Mouse (Mus musculus) lung, postnatal 10 days (tissue): ENCODE measurements around the gene Ephx4.
"Not testable (repeated sequence)": the region's sequence is repeated elsewhere in the genome, so short reads cannot be mapped to it uniquely, and the experiment has no call there.

Source experiments
- DNase-seq: peaks from one replicate; pipeline ENCODE4 v3.0.0; 2021

The Ephx4 gene

DNA sequence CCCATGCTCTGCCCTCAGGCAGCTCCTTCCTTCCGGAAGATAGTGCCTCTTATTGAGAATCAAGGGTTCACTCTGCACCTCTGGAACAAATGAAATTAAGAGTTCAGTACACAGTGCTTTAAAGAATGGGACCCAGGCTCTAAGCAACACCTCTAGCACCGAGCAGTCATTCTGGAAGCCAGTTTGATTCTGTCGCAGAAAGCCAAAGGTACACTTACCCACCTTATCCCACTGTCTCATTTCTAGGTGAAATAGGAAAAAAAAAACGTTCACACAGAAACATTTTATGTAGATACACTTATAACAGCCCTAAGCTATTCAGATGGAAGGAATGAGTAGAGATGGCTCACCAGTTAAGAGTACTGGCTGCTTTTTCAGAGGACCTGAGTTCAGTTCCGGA is at the start of gene Ephx4:
Gene Ephx4 (plus strand): TSS at position 301 of the 400 bp plus-strand sequence.
- no peak for DNase-seq

DNA sequence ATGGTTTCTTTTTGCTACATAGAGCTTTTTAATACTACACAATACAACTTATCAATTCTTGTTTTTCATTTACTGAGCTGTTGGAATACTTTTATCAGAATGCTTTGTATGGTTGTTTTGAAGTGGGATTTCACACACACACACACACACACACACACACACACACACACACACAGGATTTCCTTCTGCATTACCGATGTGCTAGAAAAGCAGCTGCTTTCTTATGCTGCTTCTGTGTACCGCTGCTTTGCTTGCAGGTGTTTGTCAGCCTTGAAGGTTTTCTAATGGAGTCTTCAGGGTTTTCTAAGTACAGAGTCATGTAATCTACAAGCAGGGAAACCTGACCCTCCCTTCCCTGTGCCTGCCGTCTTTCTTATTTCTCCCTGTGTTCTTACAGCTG is 48.6 kb upstream of the Ephx4 start:
- DNase-seq: no peak

DNA sequence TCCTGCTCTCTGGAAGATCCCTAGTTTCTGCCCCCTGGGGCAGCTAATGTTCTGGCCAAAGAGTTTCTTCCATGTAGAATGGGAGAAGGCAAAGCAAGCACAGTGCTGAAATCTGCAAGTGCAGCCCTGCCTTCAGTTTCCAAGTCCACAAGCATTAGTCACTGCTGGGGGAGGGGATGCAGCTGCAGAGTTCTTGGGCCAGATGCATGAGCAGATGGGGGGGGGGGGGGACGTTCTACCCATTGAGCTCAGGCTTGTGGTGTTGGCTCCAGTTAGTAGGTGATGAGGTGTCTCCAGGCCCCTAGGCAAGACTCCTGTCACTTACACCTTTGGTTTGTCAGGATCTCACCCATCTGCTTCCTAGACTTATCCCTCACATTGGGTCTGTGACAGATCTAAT is 46.7 kb upstream of the Ephx4 start:
- peak; percentile 47 for DNase-seq

DNA sequence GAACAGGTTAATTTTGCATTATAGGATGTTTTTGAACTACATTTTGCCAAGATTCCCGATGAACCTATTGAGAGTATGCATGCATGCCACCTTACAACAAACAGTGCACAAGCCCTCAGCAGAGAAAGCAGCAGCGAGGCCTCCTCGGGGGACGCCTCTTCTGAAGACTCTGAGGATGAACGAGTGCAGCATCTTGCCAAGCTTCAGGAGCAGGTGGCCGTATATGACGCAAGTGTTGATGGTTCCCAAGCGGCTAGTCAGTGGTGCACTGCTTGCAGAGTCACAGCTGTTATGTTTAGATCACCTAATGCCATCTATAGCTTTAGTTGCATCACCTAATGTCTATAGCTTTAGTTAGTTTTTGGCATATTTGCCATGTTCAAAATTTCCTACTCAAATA is 44.8 kb upstream of the Ephx4 start:
- DNase-seq: no peak

DNA sequence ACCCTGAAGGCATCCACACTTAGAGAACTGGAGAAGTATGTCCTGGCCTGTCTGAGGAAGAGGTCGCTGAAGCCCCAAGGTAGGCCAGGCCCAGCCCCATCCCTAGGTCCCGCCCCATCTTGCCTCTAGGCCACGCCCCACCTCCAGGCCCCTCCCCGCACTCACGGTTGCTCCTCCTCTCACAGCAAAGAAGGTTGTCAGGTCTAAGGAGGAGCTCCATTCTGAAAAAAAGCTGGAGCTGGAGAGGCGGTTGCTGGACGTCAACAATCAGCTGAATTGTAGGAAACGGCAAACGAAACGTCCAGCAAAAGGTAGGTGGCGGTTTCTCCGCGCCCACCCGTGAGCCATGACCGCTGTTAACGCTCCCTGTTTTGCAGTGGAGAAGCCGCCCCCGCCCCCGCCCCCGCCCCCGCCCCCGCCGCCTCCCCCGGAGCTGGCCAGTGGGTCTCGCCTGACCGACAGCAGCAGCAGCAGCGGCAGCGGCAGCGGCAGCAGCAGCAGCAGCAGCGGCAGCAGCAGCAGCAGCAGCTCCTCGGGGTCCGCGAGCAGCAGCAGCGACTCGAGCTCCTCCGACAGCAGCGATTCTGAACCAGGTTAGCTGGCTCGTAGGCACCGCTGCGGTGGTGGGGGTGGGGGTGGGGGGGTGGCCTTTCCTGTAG is 43.0 kb upstream of the Ephx4 start:
- peak; percentile 94 for DNase-seq

DNA sequence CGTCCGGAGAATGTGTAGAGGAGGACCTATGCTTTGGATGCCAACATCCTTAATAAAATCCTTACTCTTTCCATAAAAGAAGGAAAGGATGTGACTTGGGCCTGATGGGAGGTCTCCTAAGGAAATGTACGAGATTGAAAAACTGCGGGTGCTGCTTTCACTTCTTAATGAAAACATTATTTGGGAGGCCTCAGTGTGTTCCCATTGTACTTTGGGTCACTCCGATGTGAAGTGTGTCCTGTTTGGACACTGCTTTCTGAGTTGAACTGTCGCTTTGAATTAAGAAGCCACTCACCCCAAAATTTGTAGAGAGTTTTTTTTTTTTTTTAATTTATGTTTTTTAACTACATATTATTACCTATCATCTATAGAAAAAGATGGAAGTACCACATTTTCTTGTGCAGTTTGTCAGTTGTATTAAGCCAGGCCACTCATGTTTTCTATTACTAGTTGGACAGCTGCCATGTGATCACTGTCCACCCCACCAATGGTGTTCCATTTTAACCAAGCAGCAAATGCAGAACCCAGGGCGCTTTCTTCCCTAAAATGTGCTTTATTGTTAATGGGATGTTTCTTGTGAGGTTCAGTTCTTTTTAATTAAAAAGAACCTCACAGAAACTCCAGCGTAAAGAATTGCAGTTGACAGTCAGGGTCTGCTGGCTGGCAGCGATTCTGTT is 42.3 kb upstream of the Ephx4 start:
- no peak for DNase-seq

DNA sequence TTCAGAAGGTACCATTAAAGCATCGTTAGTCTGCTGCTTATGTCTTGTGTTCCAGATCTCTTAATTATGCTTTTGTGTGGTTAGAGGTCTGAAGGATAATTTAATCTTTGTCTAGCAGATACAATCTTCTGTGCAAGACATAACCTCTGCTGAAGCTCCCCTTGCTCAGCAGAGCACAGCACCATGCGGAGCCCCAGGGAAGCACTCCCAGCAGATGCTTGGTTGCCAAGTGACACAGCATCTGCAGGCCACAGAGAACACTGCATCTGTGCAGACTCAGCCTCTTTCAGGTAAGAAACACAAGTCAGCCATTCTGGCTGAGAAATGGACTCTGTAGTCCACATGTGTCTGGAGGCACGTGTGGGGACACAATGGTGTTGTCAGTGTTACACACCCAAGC is 32.5 kb upstream of the Ephx4 start:
- DNase-seq: no peak

DNA sequence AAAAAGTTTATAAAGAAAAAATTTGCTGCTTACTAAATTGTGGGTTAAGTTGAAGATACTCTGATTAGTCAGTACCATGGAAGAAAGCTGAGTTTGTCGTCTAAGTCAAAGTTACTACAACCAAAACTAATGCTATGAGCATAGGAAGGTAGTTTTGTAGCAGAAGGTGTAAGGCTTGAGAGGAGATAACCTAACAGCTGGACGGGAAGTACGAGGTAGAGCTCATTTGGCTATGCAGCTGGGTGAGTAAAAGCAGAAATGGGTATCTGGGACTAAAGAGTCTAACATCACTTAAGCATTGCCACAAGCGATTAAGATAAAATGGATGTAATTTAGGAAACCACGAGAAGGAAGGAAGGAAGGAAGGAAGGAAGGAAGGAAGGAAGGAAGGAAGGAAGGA is 31.2 kb upstream of the Ephx4 start:
- DNase-seq: no peak

DNA sequence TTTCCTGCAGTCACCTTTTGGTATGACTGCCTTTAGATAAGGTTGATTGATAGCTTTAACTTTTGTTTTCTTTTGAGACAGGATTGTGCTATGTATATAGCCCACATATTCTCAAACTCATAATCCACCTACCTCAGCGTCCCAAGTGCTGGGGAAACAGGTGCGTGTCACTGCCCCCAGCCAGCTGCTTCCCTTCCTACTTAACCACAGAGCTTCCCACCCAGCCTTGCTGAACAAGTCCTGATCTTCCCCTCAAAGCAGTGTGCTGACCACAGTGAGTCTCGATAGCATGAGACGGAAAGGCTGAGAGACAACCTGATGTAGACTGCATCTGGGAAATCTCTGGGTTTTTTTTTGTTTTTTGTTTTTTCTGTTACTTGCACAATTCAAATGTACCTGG is 29.3 kb upstream of the Ephx4 start:
- no peak for DNase-seq

DNA sequence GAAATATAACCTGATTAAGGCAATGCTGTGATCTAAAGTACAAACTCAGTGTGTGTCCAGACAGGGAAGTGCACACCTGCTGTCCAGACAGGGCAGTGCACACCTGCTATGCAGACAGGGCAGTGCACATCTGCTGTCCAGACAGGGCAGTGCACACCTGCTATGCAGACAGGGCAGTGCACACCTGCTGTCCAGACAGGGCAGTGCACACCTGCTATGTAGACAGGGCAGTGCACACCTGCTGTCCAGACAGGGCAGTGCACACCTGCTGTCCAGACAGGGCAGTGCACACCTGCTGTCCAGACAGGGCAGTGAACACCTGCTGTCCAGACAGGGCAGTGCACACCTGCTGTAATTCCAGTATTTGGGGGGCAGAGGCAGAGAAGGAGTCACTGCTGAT is 16.1 kb upstream of the Ephx4 start:
- not testable (repeated sequence) for DNase-seq

DNA sequence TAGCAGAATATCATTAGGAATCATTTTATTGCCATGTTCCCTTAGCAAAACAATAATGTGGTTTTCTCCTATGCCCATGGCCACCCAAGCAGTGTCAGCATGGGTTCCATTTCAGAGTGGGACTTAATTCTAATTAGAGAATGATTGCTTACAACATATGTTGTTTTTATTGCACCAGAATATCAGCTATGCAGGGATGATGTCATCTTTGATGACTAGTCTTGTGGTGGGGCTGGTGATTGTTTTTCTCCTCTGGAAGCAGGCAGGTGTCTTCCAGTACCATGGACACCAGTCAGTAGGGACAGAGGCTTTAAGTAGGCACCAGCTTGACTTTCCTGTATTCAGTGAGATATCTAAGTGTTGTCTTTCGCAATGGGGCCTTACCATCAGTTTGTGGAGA is 14.7 kb upstream of the Ephx4 start:
- DNase-seq: no peak

DNA sequence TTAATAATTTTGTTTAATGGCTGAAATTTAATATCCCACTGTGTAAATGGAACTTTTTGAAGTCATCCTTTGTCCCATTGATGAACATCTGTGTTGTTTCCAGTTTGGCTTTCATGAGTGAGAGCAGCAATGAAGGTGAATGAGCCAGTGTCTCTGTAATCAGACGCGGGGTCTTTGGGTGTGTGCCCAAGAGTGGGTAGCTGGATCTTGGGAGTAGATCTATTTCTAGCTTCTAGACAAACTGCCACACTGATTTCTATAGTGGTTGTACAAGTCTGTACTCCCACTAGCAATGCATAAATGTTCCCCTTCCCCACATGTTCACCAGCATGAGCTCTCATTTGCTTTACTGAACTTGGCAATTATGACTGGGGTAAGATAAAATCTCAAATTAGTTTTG is 13.2 kb upstream of the Ephx4 start:
- no peak for DNase-seq

DNA sequence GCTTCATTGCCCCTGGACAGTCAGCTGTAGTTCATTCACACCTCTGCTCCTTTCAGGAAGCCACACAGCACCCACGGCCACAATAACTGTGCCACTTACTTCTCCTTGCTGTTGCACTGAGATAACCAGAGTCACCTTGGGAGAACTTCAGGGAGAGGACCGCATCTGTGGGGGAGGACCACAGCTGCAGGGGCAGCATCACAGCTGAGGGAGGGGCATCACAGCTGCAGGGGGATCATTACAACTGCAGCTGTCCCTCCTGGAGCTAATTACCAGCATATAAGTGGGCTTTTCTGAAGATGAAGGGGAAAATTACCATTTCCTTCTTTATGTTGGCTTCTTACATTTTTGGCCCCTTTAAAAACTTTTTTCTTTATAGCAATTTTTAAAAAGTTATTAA is 8.1 kb upstream of the Ephx4 start:
- no peak for DNase-seq

DNA sequence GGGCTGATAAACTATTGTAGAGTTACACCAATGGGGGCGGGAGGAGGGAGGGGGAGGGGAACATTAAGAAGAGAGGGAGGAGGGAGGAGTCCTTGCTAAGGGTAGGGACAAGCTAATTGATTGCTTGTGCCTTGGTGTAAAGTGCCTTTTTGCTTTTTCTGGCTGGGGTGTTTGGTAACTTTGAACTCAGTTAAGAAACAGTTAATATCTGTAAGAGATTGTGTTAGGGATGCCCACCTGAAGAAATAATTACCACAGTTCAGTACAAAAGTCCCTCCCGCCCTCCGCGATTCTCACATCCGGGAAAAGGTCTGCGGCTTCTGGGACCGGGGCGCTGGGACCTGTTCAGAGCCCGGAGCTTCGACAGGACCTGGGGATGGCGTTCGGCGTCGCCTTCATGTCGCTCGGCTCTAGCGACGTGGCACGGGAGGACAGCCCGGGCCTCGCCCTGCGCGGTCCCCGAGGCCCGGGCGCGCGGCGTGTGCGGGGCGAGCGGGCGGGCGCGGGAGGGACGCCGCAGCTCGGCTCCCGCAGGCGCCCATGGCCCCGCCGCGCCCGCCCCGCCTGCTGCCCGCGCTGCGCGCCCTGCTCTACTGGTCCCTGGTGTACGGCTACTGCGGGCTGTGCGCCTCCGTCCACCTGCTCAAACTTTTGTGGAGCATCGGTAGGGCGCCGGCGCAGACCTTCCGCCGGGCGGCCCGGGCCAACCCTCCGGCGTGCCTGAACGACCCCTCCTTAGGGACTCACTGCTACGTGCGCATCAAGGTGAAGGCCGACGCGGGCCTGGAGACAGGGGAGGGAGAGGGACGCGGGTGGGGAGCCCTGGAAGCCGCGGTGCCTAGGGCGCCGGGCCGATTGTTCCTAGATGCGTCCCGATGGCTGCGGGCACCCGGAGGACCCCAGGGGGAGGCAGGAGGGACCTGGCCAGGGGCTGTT is 743 bp downstream of the Ephx4 start:
- DNase-seq: no peak

DNA sequence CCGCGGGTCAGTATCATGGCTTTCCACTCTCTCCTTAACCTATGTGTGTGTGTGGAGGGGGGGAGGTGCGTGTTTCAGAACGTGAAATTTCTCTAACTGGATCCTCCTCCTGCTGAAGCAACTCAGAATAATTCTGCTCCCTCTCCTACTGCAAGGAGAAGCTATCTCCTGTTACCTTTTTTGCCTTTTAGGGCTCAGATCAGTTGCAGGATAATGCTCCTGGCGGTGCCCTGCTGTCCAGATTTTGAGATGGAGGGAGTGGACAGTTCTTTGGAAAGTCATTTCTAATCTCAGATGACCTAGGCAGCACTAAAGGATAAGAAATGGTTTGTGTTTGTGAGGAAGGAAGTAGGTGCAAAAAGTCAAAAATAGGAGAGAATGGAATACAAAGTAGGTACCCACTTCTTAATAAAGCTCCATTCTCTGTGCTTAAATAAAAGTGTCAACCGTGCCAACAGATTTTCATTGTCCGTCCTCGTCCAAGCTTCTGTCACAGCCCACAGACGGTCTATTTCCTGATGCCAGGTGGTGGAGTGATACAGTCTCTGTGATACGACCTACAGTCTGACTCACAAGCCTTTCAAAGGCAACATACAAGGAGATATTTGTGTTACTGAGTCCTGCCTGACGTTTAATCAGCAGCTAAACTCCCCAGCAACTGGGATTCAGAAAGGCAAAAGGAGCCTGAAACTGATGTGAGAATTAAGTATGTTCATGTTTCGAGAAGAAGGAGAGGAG is 1.6 kb downstream of the Ephx4 start:
- no peak for DNase-seq

DNA sequence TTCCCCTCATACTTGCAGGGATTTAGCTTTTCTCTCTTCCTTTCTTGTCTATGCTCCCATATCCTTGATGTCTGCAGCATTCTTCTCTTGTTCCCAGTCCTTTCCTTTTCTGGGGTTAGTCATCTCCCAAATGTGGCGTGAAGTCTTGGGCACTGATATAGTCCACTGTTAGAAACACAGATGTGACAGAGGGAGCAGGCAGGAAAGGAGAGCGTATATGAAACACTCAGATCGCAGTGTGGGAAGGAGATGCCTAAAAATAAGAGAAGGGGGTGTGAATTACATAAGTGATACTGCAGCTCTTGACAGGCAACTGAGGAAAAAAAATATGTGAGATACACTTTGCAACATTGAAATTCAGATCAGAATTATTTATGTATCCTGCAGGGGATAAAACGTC is 2.8 kb downstream of the Ephx4 start:
- DNase-seq: no peak

DNA sequence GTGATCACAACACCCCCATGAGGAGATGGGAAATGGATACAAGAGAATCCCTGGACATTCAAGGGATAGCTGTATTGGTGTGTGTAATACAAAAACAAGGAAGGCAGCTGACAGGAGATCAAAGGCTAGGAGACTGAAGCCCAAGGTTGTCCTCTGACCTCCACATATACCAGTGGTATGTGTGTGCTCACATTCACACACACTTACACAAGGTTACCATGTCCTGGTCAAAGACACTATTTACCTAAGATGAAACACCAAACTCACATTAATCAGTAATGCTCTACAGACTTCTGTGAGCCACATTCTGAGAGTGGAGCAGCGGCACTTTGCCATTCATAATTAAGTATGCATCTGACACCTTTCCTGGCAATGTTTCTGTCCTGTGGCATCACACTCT is 7.8 kb downstream of the Ephx4 start:
- DNase-seq: no peak

DNA sequence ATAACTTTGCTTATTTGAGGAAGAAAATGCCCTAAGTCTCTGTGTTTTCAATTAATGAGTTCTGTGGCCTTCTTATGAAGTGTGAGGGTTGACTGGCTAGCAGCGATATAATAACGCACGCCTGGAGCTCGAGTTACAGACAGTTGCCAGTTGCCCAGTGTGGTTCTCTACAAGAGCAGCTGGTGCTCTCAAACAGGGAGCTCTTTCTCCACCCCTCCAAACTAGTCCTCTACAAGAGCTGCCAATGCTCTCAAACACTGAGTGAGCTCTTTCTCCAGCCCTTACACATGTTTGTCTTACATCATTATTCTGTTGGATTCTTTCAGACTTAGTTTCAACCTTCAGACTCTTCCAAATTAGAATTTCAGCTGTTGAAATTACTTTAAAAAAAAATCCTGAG is 8.8 kb downstream of the Ephx4 start:
- peak; percentile 19 for DNase-seq

DNA sequence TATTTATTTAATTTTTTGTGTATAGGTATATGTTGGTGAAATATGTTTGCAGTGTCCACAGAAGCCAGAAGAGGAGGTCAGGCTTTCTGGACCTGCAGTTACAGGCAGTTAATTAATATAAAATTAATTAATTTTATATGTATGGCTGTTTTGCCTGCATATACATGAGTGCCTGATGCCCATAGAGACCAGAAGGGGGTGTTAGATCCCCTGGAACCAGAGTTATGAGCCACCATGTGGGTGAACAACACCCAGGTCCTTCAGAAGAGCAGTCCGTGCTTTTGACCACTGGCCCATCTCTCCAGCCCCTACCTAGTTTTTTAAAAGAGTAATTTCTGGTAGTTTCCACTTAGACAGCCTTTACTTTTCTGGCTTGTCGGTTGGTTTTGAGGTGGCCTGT is 9.7 kb downstream of the Ephx4 start:
- no peak for DNase-seq

DNA sequence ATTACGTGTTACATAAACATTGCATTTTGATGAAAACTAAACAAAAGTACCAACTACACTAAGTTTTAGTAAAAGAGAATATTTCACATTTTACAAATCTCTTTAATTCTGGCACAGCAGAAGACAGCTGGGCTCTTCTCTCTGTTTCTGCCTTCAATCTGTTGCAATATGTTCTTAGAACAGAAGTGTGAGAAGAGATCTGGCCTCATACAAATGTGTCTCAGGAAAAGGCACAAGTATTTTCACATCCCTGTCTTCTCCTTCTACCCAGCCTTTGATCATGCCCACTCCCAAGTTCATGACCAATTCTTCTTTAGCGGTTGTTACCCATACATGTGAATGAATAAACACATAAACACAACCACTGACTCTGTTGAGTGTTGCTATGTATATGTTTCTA is 12.6 kb downstream of the Ephx4 start:
- no peak for DNase-seq

DNA sequence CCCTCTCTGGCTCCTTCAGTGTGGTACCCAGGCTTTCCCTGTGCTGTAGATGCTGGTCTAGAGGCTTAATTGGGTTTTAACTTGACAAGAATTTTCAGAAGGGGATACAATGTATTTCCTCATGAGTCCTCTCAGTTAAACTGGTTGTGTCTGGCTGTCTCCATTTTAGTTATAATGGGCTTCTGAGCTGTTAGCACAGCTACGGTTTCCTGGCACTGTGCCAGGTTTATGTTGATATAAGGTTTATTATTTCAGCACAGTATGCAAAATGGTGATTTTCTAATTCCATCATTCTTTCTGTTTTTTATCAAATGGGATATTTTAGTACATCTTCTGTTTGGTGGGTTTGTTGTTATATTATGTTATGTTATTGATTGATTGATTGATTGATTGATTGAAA is 19.1 kb downstream of the Ephx4 start:
- DNase-seq: no peak

DNA sequence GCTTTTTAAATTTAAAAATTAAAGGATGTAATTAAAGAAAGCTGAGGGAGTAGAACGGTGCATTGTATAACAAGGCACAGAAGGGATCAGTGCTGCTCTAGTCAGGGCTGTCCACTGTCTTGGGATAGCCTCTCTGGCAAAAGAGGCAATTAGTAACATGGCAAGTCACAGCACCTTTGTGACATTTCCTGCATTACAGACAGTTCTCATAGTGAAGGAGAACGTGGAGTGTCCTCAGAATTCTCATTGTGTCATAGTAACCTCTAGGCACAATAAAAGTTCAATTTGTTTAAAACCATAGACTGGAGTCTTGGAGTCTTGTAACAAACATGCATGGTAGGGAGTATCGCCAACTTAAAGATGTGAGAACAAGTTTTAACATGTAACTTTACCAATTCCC is 28.7 kb downstream of the Ephx4 start, which contains the start of gene Lpcat2b:
Gene Lpcat2b (plus strand): TSS at position 301 of the 400 bp plus-strand sequence.
- no peak for DNase-seq

DNA sequence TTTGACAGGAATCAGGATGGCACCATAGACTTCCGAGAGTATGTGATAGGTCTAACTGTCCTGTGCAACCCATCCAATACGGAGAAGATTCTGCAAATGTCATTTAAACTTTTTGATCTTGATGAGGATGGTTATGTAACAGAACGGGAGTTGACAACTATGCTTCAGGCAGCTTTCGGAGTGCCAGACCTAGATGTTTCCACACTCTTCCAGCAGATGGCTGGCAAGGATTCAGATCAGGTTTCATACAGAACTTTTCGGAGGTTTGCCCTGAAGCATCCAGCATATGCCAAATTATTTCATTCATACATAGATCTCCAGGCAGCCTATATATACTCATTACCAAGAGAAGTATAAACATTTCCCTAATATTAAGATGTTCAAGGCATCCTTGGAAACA is 31.5 kb downstream of the Ephx4 start:
- no peak for DNase-seq
